Comparison of ENCODE assay signal across 9 mouse cellular contexts in the genomic region with DNA sequence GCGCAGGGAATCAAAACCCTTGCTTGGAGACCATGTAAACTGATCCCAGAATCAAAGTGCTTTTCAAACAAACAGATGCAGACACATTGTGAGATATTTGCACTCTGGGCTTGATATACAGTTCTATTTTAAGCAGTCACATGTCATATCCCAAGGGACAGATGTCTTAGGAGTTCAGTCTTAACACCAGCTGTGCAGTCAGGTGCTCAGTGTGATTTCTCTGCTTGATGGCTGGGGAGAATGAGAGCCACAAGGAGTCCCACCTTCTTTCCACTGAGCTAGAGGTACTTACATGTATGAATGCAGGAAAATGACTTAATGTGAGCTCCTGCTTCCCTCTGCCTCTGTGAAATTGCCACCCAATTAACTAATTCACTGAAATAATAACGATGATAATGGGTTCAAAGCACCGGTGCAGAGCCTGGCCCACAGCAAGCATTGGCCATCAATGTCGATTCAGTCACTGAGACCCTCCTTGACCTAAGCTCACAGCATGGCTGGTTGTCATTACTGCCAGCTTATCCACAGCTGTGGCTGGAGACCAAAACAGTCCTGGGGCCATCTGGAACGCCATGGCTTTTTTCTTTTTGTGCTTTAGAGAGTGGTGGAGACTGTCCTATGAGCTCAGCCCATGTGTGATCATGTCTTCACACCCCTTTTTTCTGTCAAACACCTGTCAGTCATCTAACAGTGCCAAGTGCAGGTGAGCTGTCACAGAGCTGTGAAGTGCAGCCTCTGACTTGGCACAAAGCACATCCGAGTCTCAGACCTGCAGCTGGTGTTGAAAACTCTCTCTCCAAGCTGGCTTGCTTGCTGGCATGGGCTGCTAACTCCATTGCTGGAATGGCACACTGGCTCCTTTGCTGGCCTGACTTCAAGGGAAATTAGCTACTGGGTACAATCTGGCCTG.
DNase-seq lines count a peak whose midpoint lies in the region; ATAC-seq and TF ChIP-seq lines count a peak whose summit lies in the region.
"Had no signal": no experiment of that assay in that cellular context is flagged by ENCODE, and none has a peak within 500 bp of the region (broad histone marks: within the 10 kb centered on the region; RNA-seq: fewer than 3 reads in every experiment).

No protein-coding gene starts in this region.

- intact Hi-C loops in left cerebral cortex, postnatal 36 days (cut with DNase I): no loop called here

- no peak overlapping the region for H3K27ac ChIP-seq in CH12.LX (ENCODE audit: insufficient read depth, low read depth)
- peak overlapping the region; percentile 56; the same call in 1 of the 2 replicates for H3K27ac ChIP-seq in heart, postnatal 0 days (ENCODE audit: low read depth)
- no peak overlapping the region for H3K27ac ChIP-seq in thymus, adult 2 months (ENCODE audit: control insufficient read depth, insufficient read depth, low read length)
- H3K27ac ChIP-seq: embryonic facial prominence, embryonic 13.5 days had no signal

- ATAC-seq in heart, postnatal 0 days (ENCODE audit: insufficient read depth, low read depth): peak; percentile 89

- H3K79me2 ChIP-seq in CH12.LX (replicated peaks; ENCODE audit: control insufficient read depth, extremely low read depth, insufficient read depth, poor library complexity, severe bottlenecking): no peaks in the 10 kb centered on the region

- WGBS in heart, postnatal 0 days: 49% methylated on average over 6 of the region's 6 CpGs
- WGBS in thymus, adult 2 months: 87% methylated on average over 6 of the region's 6 CpGs

- peak; percentile 7 for DNase-seq in CH12.LX (ENCODE audit: extremely low read depth)
- DNase-seq in Muller cell, postnatal 12 days (ENCODE audit: inconsistent ontology term): peak; percentile 17
- DNase-seq in heart, postnatal 0 days (ENCODE audit: low spot score): peak; percentile 58
- DNase-seq in left cerebral cortex, postnatal 36 days (ENCODE audit: low spot score in 2 of 2): peak; percentile 8 to 14
- DNase-seq in thymus, adult 2 months: no peak
- no peak for DNase-seq in kidney, adult 9 months
- DNase-seq in cerebellum, adult 9-10 months: no peak
- DNase-seq: kidney, postnatal 14 days had no signal

- no peak for TF ChIP-seq EP300 in CH12.LX (IDR thresholded peaks at IDR 0.05; ENCODE audit: low read length)
- peak; percentile 59; the same call in 1 of the 2 replicates for TF ChIP-seq EP300 in heart, postnatal 0 days (IDR thresholded peaks at IDR 0.05; ENCODE audit: low read depth)

- no peak overlapping the region for H3K4me3 ChIP-seq in CH12.LX (replicated peaks in 1 of 3; ENCODE audit: low read depth in 2 of 3, low read length in 2 of 3, poor library complexity in 1 of 3)
- H3K4me3 ChIP-seq in heart, postnatal 0 days (ENCODE audit: low read depth, low read length): no peak overlapping the region
- no peak overlapping the region for H3K4me3 ChIP-seq in thymus, adult 2 months (ENCODE audit: control insufficient read depth, insufficient read depth, low read length)
- H3K4me3 ChIP-seq: embryonic facial prominence, embryonic 13.5 days had no signal

- dilution Hi-C loops in CH12.LX (cut with MboI; ENCODE audit: extremely low pct_ligation_motif_present, extremely low pct_unique_long_range_greater_than_20kb, low sequenced_read_pairs): no loop called here

- no peak overlapping the region for H3K4me2 ChIP-seq in CH12.LX (ENCODE audit: insufficient read depth, low read depth, poor library complexity, severe bottlenecking)
- H3K4me2 ChIP-seq in heart, postnatal 0 days (ENCODE audit: low read depth, low read length): no peak overlapping the region
- H3K4me2 ChIP-seq: embryonic facial prominence, embryonic 13.5 days had no signal

- no peaks in the 10 kb centered on the region for H3K9me3 ChIP-seq in CH12.LX (replicated peaks; ENCODE audit: low read length)
- H3K9me3 ChIP-seq in heart, postnatal 0 days (replicated peaks; ENCODE audit: control insufficient read depth, low read length): no peaks in the 10 kb centered on the region
- H3K9me3 ChIP-seq: embryonic facial prominence, embryonic 13.5 days had no signal

- no peak for TF ChIP-seq POLR2A in CH12.LX (IDR thresholded peaks at IDR 0.05; ENCODE audit: low read depth, low read length)
- TF ChIP-seq POLR2A in thymus, adult 2 months (IDR thresholded peaks at IDR 0.05; ENCODE audit: control insufficient read depth, extremely low read depth, insufficient read depth, low read length, poor library complexity): no peak

- in situ Hi-C loops in CH12.LX (cut with MboI; ENCODE audit: low pct_ligation_motif_present, low pct_unique_long_range_greater_than_20kb, low sequenced_read_pairs): no loop called here

- no peaks in the 10 kb centered on the region for H3K36me3 ChIP-seq in CH12.LX (replicated peaks in 1 of 2; ENCODE audit: control insufficient read depth in 1 of 2, insufficient read depth in 1 of 2, low read length in 1 of 2)
- H3K36me3 ChIP-seq in heart, postnatal 0 days (replicated peaks; ENCODE audit: control insufficient read depth, insufficient read depth, low read length): no peaks in the 10 kb centered on the region
- H3K36me3 ChIP-seq in thymus, adult 2 months (ENCODE audit: control insufficient read depth, insufficient read depth, low read length): no peaks in the 10 kb centered on the region
- H3K36me3 ChIP-seq: embryonic facial prominence, embryonic 13.5 days had no signal

- no peak for TF ChIP-seq RAD21 in CH12.LX (IDR thresholded peaks at IDR 0.05; ENCODE audit: low read depth, low read length)

- no peak for TF ChIP-seq CTCF in CH12.LX (conservative IDR thresholded peaks at IDR 0.05 in 1 of 2, IDR thresholded peaks at IDR 0.05 in 1 of 2; ENCODE audit: low read depth in 2 of 2, low read length in 2 of 2)
- no peak for TF ChIP-seq CTCF in heart, postnatal 0 days (IDR thresholded peaks at IDR 0.05; ENCODE audit: low read depth)
- no peak for TF ChIP-seq CTCF in thymus, adult 2 months (IDR thresholded peaks at IDR 0.05; ENCODE audit: borderline replicate concordance, control insufficient read depth, extremely low read depth, insufficient read depth, low read length, poor library complexity)

- no peak overlapping the region for H3K9ac ChIP-seq in CH12.LX (ENCODE audit: insufficient read depth, low read depth)
- no peak overlapping the region for H3K9ac ChIP-seq in heart, postnatal 0 days (replicated peaks; ENCODE audit: low read depth, low read length)
- H3K9ac ChIP-seq: embryonic facial prominence, embryonic 13.5 days had no signal

- H3K4me1 ChIP-seq in CH12.LX (ENCODE audit: control insufficient read depth in 1 of 2, insufficient read depth in 2 of 2): peaks cover 0 to 8% of the 10 kb centered on the region in 2 experiments; a peak in 2 of 4 replicates
- 0 out of 2 replicates have a peak, but pooled peaks cover 4% of the 10 kb centered on the region for H3K4me1 ChIP-seq in heart, postnatal 0 days (ENCODE audit: control insufficient read depth, insufficient read depth)
- H3K4me1 ChIP-seq in thymus, adult 2 months (replicated peaks; ENCODE audit: control insufficient read depth, insufficient read depth, low read length): no peaks in the 10 kb centered on the region
- H3K4me1 ChIP-seq: embryonic facial prominence, embryonic 13.5 days had no signal

- H3K27me3 ChIP-seq in CH12.LX (replicated peaks): no peaks in the 10 kb centered on the region
- H3K27me3 ChIP-seq in heart, postnatal 0 days (ENCODE audit: control insufficient read depth, insufficient read depth, low read length): no peaks in the 10 kb centered on the region
- H3K27me3 ChIP-seq in thymus, adult 2 months (ENCODE audit: control insufficient read depth, insufficient read depth, low read length): no peaks in the 10 kb centered on the region
- H3K27me3 ChIP-seq: embryonic facial prominence, embryonic 13.5 days had no signal

TF ChIP-seq in CH12.LX, 34 proteins besides CTCF, POLR2A, EP300 and RAD21:
- TF ChIP-seq GABPA (IDR thresholded peaks at IDR 0.05; ENCODE audit: insufficient replicate concordance, low read depth, low read length) (no peak), UBTF (IDR thresholded peaks at IDR 0.05; ENCODE audit: low read depth, low read length) (no peak), BHLHE40 (IDR thresholded peaks at IDR 0.05; ENCODE audit: low read depth, low read length) (0 out of 2 replicates have a peak, but pooled peaks have one; percentile 14), ETS1 (conservative IDR thresholded peaks at IDR 0.05; ENCODE audit: low read depth, low read length) (no peak), SMC3 (IDR thresholded peaks at IDR 0.05; ENCODE audit: low read depth, low read length) (no peak), TBP (conservative IDR thresholded peaks at IDR 0.05; ENCODE audit: low read depth, low read length) (no peak)

Comparison
In these comparisons a context has a peak if more than half of its experiments do, and no peak if none do; other contexts are left out.
1. DNase-seq: peak in CH12.LX (single experiment), Muller cell, postnatal 12 days (single experiment), heart, postnatal 0 days (single experiment) and left cerebral cortex, postnatal 36 days (2 of 2); none in thymus, adult 2 months (single experiment), kidney, adult 9 months (single experiment) and cerebellum, adult 9-10 months (single experiment).